Mouse (Mus musculus) embryonic facial prominence, embryonic 14.5 days (tissue): ENCODE data around the gene Pole4. TPM values are rescaled to one million over a fixed set of nuclear protein-coding genes. Genes with fewer than 3 reads are reported as not detected.
A peak's percentile ranks its signal among the peaks of the same experiment; 100 is the strongest.
"Not testable (repeated sequence)": the region's sequence is repeated elsewhere in the genome, so short reads cannot be mapped to it uniquely, and the experiment has no call there.

ENCODE experiments used
- ATAC-seq: fragments of 200-750 bp; cut with Nextera tagmentation; 2 replicates; pipeline ENCODE4 v1.8.0; 2017; ENCODE audit warnings: low read depth, moderate number of reproducible peaks, moderate TSS enrichment
- DNase-seq: peaks from one replicate; pipeline ENCODE4 v3.0.0-alpha.2; 2015; ENCODE audit warnings: low spot score
- H3K27ac ChIP-seq: fragments of 300-500 bp; sonication (generic); replicated peaks from 2 replicates; pipeline ENCODE4 v1.5.1; 2014; ENCODE audit warnings: low read depth, mild to moderate bottlenecking, low read length, moderate library complexity
- H3K27me3 ChIP-seq: fragments of 300-500 bp; sonication (generic); replicated peaks from 2 replicates; pipeline ENCODE4 v1.6.1; 2014; ENCODE audit warnings: low read length; ENCODE audit not compliant: control insufficient read depth, insufficient read depth
- H3K36me3 ChIP-seq: fragments of 300-500 bp; sonication (generic); 2 replicates; pipeline ENCODE4 v1.6.1; 2014; ENCODE audit warnings: low read length, mixed read lengths; ENCODE audit not compliant: control insufficient read depth, insufficient read depth
- H3K4me1 ChIP-seq: fragments of 300-500 bp; sonication (generic); 2 replicates; pipeline ENCODE4 v1.6.1; 2014; ENCODE audit warnings: antibody characterized with exemption, low read length; ENCODE audit not compliant: control insufficient read depth, insufficient read depth
- H3K4me2 ChIP-seq: fragments of 300-500 bp; sonication (generic); 2 replicates; pipeline ENCODE4 v1.6.1; 2014; ENCODE audit warnings: low read depth, mild to moderate bottlenecking, low read length, moderate library complexity, mixed read lengths
- H3K4me3 ChIP-seq: fragments of 300-500 bp; sonication (generic); 2 replicates; pipeline ENCODE4 v1.5.1; 2014; ENCODE audit warnings: low read depth, mild to moderate bottlenecking, low read length
- H3K9ac ChIP-seq: fragments of 300-500 bp; sonication (generic); 2 replicates; pipeline ENCODE4 v1.6.1; 2014; ENCODE audit warnings: low read depth, mild to moderate bottlenecking, low read length, moderate library complexity, mixed read lengths
- H3K9me3 ChIP-seq: fragments of 300-500 bp; sonication (generic); 2 replicates; pipeline ENCODE4 v1.6.1; 2016; ENCODE audit warnings: low read length; ENCODE audit not compliant: control insufficient read depth
- WGBS: fragments of 180-500 bp; shearing (Covaris S2); extraction: QIAGEN DNeasy Blood & Tissue Kit; methylation state at CpG from one replicate; pipeline ENCODE4 v1.1.7; 2014; 5-methylcytosine and 5-hydroxymethylcytosine counted together
- polyA plus RNA-seq: library from polyadenylated mRNA; unstranded; fragments of >200 nt; fragmentation: Nextera tagmentation; extraction: Ambion mirVana; gene quantifications from 2 replicates; pipeline ENCODE4 v1.2.1, GENCODE M21; 2014

The Pole4 gene
- polyA plus RNA-seq, 1 experiment from 2014 or later: 96.9 TPM

GRCm38 (mm10) chr6:82684136-82684535 lies 21.0 kb downstream of the Pole4 start:
- ATAC-seq (no peak), DNase-seq (no peak)
- H3K27me3 ChIP-seq: no peaks in the 10 kb centered on the region
- no peak overlapping the region for H3K9ac ChIP-seq
- H3K4me3 ChIP-seq: no peak overlapping the region
- no peak overlapping the region for H3K27ac ChIP-seq
- no peaks in the 10 kb centered on the region for H3K4me1 ChIP-seq
- no peak overlapping the region for H3K4me2 ChIP-seq
- H3K9me3 ChIP-seq: no peaks in the 10 kb centered on the region
- no peaks in the 10 kb centered on the region for H3K36me3 ChIP-seq

- not testable (repeated sequence) for ATAC-seq, H3K27ac ChIP-seq, H3K36me3 ChIP-seq, H3K4me1 ChIP-seq, H3K9ac ChIP-seq, H3K9me3 ChIP-seq, H3K27me3 ChIP-seq, H3K4me3 ChIP-seq, DNase-seq, H3K4me2 ChIP-seq
- 76% methylated on average over 2 of the region's 2 CpGs for WGBS
Measured at GRCm38 (mm10) chr6:82679286-82679685, 25.9 kb downstream of the Pole4 start.

- H3K9ac ChIP-seq: not testable (repeated sequence)
- WGBS: 74% methylated on average over 3 of the region's 3 CpGs
Measured at GRCm38 (mm10) chr6:82677629-82678028, 27.5 kb downstream of the Pole4 start.

GRCm38 (mm10) chr6:82666480-82666879 lies 38.7 kb downstream of the Pole4 start:
- H3K4me3 ChIP-seq: no peak overlapping the region
- DNase-seq: no peak
- H3K27me3 ChIP-seq: no peaks in the 10 kb centered on the region
- no peak overlapping the region for H3K4me2 ChIP-seq
- H3K27ac ChIP-seq: no peak overlapping the region
- no peak overlapping the region for H3K9ac ChIP-seq
- H3K9me3 ChIP-seq: peaks cover 8% of the 10 kb centered on the region; the same call in 1 of the 2 replicates
- no peaks in the 10 kb centered on the region for H3K4me1 ChIP-seq
- ATAC-seq: no peak
- no peaks in the 10 kb centered on the region for H3K36me3 ChIP-seq

More at GRCm38 (mm10) chr6:82677629-82678028, 27.5 kb downstream of the Pole4 start:
- not testable (repeated sequence) for H3K4me1 ChIP-seq, H3K27me3 ChIP-seq, H3K9me3 ChIP-seq, ATAC-seq, H3K4me3 ChIP-seq, H3K4me2 ChIP-seq, DNase-seq, H3K36me3 ChIP-seq, H3K27ac ChIP-seq

- Histone ChIP-seq H3K27me3 (no peaks in the 10 kb centered on the region), H3K4me3 (peak overlapping the region; percentile 55), H3K36me3 (peaks cover 14% of the 10 kb centered on the region; the same call in 1 of the 2 replicates), H3K4me1 (no peaks in the 10 kb centered on the region; the same call in none of the 2 replicates), H3K4me2 (peak overlapping the region; percentile 65), H3K27ac (peak overlapping the region; percentile 90), H3K9me3 (no peaks in the 10 kb centered on the region), H3K9ac (peak overlapping the region; percentile 72)
- DNase-seq (no peak), ATAC-seq (no peak)
- 32% methylated on average over 11 of the region's 11 CpGs for WGBS
Measured at GRCm38 (mm10) chr6:82653169-82653525, 52.0 kb downstream of the Pole4 start.

- peak overlapping the region; percentile 72 for H3K9ac ChIP-seq
- H3K4me1 ChIP-seq: no peaks in the 10 kb centered on the region; the same call in none of the 2 replicates
- H3K4me2 ChIP-seq: peak overlapping the region; percentile 65
- ATAC-seq (peak; percentile 99), DNase-seq (peak; percentile 97)
- H3K27me3 ChIP-seq: no peaks in the 10 kb centered on the region
- peak overlapping the region; percentile 55 for H3K4me3 ChIP-seq
- WGBS: 1% methylated on average over 14 of the region's 67 CpGs
- peaks cover 18% of the 10 kb centered on the region; the same call in 1 of the 2 replicates for H3K36me3 ChIP-seq
- no peaks in the 10 kb centered on the region for H3K9me3 ChIP-seq
- peak overlapping the region; percentile 90 for H3K27ac ChIP-seq
Measured at GRCm38 (mm10) chr6:82652521-82653168, 52.5 kb downstream of the Pole4 start.

GRCm38 (mm10) chr6:82649096-82649495 lies 56.1 kb downstream of the Pole4 start:
- no peaks in the 10 kb centered on the region for H3K27me3 ChIP-seq
- WGBS: 67% methylated on average over 2 of the region's 2 CpGs

GRCm38 (mm10) chr6:82647940-82648655 lies 57.1 kb downstream of the Pole4 start:
- Histone ChIP-seq H3K4me2 (no peak overlapping the region), H3K27me3 (no peaks in the 10 kb centered on the region), H3K36me3 (peaks cover 32% of the 10 kb centered on the region), H3K4me3 (no peak overlapping the region), H3K27ac (no peak overlapping the region), H3K4me1 (no peaks in the 10 kb centered on the region; the same call in none of the 2 replicates), H3K9me3 (no peaks in the 10 kb centered on the region), H3K9ac (no peak overlapping the region)
- ATAC-seq: no peak
- WGBS: 90% methylated on average over 1 of the region's 1 CpGs
- no peak for DNase-seq

More at GRCm38 (mm10) chr6:82649096-82649495, 56.1 kb downstream of the Pole4 start:
- Histone ChIP-seq H3K4me1 (no peaks in the 10 kb centered on the region; the same call in none of the 2 replicates), H3K36me3 (peaks cover 29% of the 10 kb centered on the region), H3K9ac (no peak overlapping the region), H3K9me3 (no peaks in the 10 kb centered on the region), H3K27ac (no peak overlapping the region), H3K4me3 (no peak overlapping the region), H3K4me2 (no peak overlapping the region)
- no peak for DNase-seq
- no peak for ATAC-seq
